Mouse (Mus musculus) liver, embryonic 12.5 days (tissue): ENCODE results near the gene Qk. TPM values are rescaled to one million over a fixed set of nuclear protein-coding genes. Genes with fewer than 3 reads are reported as not detected.

ENCODE experiments used
- ATAC-seq: fragments of 200-750 bp; cut with Nextera tagmentation; 2 replicates; pipeline ENCODE4 v1.8.0; 2017; ENCODE audit warnings: moderate number of reproducible peaks, mild to moderate bottlenecking, moderate library complexity
- H3K27ac ChIP-seq: fragments of 300-500 bp; sonication (generic); 2 replicates; pipeline ENCODE4 v1.5.1; 2016; ENCODE audit warnings: mild to moderate bottlenecking
- H3K27me3 ChIP-seq: fragments of 300-500 bp; sonication (generic); replicated peaks from 2 replicates; pipeline ENCODE4 v1.6.1; 2016; ENCODE audit warnings: mild to moderate bottlenecking, moderate library complexity
- H3K36me3 ChIP-seq: fragments of 300-500 bp; sonication (generic); 2 replicates; pipeline ENCODE4 v1.6.1; 2016; ENCODE audit warnings: mild to moderate bottlenecking, moderate library complexity
- H3K4me1 ChIP-seq: fragments of 300-500 bp; sonication (generic); 2 replicates; pipeline ENCODE4 v1.6.1; 2016
- H3K4me2 ChIP-seq: fragments of 300-500 bp; sonication (generic); 2 replicates; pipeline ENCODE4 v1.6.1; 2016; ENCODE audit warnings: mild to moderate bottlenecking, moderate library complexity
- H3K4me3 ChIP-seq: fragments of 300-500 bp; sonication (generic); 2 replicates; pipeline ENCODE4 v1.5.1; 2016; ENCODE audit warnings: mild to moderate bottlenecking, moderate library complexity
- H3K9ac ChIP-seq: fragments of 300-500 bp; sonication (generic); 2 replicates; pipeline ENCODE4 v1.6.1; 2016; ENCODE audit warnings: mild to moderate bottlenecking, moderate library complexity
- H3K9me3 ChIP-seq: fragments of 300-500 bp; sonication (generic); replicated peaks from 2 replicates; pipeline ENCODE4 v1.6.1; 2016; ENCODE audit warnings: mild to moderate bottlenecking, moderate library complexity
- WGBS: fragments of 180-500 bp; shearing (Covaris S2); methylation state at CpG from one replicate; pipeline ENCODE4 v1.1.7; 2016; ENCODE audit not compliant: insufficient replicate concordance; 5-methylcytosine and 5-hydroxymethylcytosine counted together
- polyA plus RNA-seq: library from polyadenylated mRNA; unstranded; fragments of >200 nt; fragmentation: Nextera tagmentation; extraction: Ambion mirVana; gene quantifications from 2 replicates; pipeline ENCODE4 v1.2.1, GENCODE M21; 2016

Qk gene
- polyA plus RNA-seq, 1 experiment from 2014 or later: 8.5 TPM

GRCm38 (mm10) chr17:10161258-10161657 lies 158.4 kb downstream of the Qk start:
- ATAC-seq: no peak
- Histone ChIP-seq H3K9me3 (peaks cover 6% of the 10 kb centered on the region; the same call in 1 of the 2 replicates), H3K4me1 (no peaks in the 10 kb centered on the region), H3K36me3 (no peaks in the 10 kb centered on the region), H3K4me3 (no peak overlapping the region), H3K4me2 (no peak overlapping the region), H3K9ac (no peak overlapping the region), H3K27me3 (no peaks in the 10 kb centered on the region), H3K27ac (no peak overlapping the region)
- WGBS: 73% methylated on average over 3 of the region's 3 CpGs

- no peaks in the 10 kb centered on the region for H3K4me1 ChIP-seq
- no peaks in the 10 kb centered on the region for H3K36me3 ChIP-seq
- H3K27me3 ChIP-seq: no peaks in the 10 kb centered on the region
- no peak for ATAC-seq
- H3K4me3 ChIP-seq: no peak overlapping the region
- H3K9me3 ChIP-seq: peaks cover 6% of the 10 kb centered on the region; the same call in 1 of the 2 replicates
- no peak overlapping the region for H3K27ac ChIP-seq
- H3K9ac ChIP-seq: no peak overlapping the region
- WGBS: 54% methylated on average over 6 of the region's 6 CpGs
- H3K4me2 ChIP-seq: no peak overlapping the region
Observed at GRCm38 (mm10) chr17:10160415-10160814, 159.2 kb downstream of the Qk start.

GRCm38 (mm10) chr17:10152808-10153413 lies 166.7 kb downstream of the Qk start:
- no peak overlapping the region for H3K27ac ChIP-seq
- H3K4me3 ChIP-seq: no peak overlapping the region
- no peaks in the 10 kb centered on the region for H3K36me3 ChIP-seq
- no peaks in the 10 kb centered on the region for H3K27me3 ChIP-seq
- 56% methylated on average over 8 of the region's 8 CpGs for WGBS
- H3K9ac ChIP-seq: no peak overlapping the region
- no peak overlapping the region for H3K4me2 ChIP-seq
- no peaks in the 10 kb centered on the region for H3K4me1 ChIP-seq
- H3K9me3 ChIP-seq: peaks cover 5% of the 10 kb centered on the region; the same call in 1 of the 2 replicates
- no peak for ATAC-seq
